Mouse (Mus musculus) retina, embryonic 14.5 days (tissue): ENCODE results near the gene Cuedc1.

Experiments
- DNase-seq: peaks from one replicate; pipeline ENCODE4 v3.0.0-alpha.2; 2015; ENCODE audit warnings: low spot score

The Cuedc1 gene

GRCm38 (mm10) chr11:88148015-88148637, 50.3 kb downstream of the Cuedc1 start:
- DNase-seq = no peak

- no peak for DNase-seq
Measured at GRCm38 (mm10) chr11:88148638-88149279, 50.9 kb downstream of the Cuedc1 start.

DNA sequence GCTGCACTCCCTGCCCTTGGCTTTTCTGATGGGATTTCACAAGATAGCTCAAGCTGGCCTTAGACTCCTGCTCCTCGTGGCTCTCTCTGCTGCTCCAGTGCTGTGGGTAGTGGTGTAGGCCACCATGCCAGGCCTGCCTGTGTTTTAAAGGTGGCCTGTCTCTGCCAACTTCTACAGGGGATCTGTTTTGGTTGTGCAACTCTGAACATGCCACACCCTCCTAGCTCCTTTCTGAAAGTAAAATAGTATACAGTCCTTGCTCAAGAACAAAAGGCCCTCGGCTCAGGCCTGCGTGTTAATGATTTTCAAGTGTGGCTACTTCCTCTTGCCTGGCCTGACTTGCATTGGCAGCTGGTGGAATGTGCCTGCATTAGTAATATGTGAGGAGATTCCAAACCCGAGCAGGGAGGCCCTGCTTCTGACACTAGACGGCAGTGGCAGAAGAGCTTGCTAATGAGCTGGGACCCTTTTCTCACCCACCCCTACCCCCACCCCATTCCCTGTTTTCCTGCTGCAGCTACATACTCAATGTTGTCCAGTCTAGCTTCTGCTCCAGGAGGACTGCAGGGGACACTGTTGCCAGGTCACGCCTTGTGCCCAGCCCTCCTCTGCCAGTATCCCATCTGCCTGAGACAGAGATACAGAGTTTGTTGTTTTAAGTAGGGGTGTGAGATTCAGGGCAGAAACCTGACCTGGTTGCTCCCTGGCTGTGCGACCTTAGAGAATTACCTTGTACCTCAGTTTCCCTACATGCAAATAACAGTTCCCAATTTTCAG, 53.7 kb downstream of the Cuedc1 start:
- no peak for DNase-seq

GRCm38 (mm10) chr11:88153880-88154279, 56.0 kb downstream of the Cuedc1 start:
- no peak for DNase-seq

- no peak for DNase-seq
Measured at GRCm38 (mm10) chr11:88154500-88154899, 56.6 kb downstream of the Cuedc1 start.

- no peak for DNase-seq
Measured at GRCm38 (mm10) chr11:88155451-88155850, 57.6 kb downstream of the Cuedc1 start.

GRCm38 (mm10) chr11:88155998-88156397, 58.1 kb downstream of the Cuedc1 start:
- DNase-seq = no peak

- no peak for DNase-seq
Measured at GRCm38 (mm10) chr11:88156403-88156802, 58.5 kb downstream of the Cuedc1 start.

DNA sequence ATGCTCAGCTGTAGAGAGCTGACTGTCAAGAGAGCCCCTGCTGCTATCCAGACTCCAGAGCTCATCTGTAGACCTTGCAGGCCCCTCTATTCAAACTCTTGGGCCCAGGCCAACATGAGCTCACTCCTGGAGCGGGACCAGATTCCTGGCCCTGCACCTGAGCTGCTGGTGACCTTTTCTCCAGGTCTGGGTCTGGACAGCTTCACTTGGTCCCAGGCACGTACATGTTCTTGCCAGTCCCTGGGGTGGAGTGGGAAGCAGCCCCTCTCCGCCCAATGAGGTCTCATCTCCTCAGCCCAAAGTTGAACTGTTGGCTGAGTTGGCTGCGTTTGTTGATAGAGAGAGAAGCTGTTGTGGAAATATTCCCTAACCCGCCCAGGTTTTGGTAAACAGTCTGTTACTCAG, 61.0 kb downstream of the Cuedc1 start:
- no peak for DNase-seq

GRCm38 (mm10) chr11:88159389-88159788, 61.5 kb downstream of the Cuedc1 start:
- DNase-seq = no peak

DNA sequence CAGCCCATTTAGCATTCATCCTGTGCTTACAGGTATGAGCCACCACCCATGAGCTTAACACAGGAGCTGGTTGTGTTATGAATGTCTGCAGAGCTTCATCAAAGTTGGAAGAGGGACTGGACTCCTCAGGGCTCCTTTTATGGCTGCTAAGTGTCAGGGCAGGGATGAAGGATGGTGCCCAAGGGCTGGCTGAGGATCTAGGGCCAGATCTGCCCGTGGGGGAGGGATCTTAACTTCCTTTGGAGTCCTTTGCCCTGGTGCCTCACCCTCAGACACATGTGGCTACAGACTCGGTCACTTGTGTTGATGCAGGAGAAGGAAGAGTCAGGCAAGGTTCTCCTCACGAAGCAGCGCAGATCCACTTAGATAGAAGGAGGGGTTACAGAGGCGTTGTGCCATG, 62.5 kb downstream of the Cuedc1 start:
- DNase-seq = no peak

- peak; percentile 83 for DNase-seq
Measured at GRCm38 (mm10) chr11:88161051-88161581, 63.3 kb downstream of the Cuedc1 start.

- peak; percentile 94 for DNase-seq
Measured at GRCm38 (mm10) chr11:88161651-88162362, 63.9 kb downstream of the Cuedc1 start.

DNA sequence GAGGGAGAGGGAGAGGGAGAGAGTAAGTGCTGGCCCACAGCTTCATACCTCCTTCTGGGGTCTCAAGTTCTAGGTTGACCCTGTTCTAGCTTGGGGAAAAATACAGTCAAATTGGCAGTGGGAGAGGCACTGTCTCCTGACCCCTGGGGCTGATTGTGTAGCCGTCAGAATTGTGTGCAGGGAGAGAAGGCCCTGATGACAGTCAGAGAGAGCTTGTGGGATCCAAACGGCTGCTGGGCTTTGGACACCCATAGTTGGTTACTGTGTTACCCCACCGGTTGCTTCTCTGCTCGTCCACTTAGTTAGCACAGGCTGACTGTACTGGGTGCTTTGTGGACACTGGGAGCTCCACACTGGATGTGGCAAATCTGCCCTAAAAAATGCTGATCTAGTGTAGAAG, 64.9 kb downstream of the Cuedc1 start:
- DNase-seq = no peak

DNA sequence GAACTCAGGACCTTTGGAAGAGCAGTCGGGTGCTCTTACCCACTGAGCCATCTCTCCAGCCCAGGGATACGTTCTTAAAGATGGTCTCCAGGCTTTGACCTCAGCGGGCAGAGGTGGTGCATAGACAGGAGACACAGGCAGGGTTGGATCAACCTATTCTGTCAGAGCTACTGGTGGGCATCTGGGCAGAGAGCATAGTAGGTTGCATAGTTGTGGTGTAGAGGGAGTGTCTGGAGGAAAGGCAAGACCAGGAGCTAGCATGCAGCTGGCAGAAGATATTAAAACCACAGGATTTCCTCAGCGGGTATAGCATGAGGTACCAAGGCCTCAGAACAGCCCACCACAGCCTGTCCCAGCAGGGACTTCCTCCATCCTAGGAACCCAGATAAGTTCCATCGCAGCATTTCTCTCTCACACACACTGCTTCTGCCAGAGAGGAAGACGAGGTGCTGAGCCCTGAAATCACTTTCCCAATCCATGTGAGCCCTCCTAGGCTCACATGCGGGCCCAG, 66.4 kb downstream of the Cuedc1 start:
- no peak for DNase-seq

GRCm38 (mm10) chr11:88164801-88165377, 67.0 kb downstream of the Cuedc1 start:
- DNase-seq = no peak

GRCm38 (mm10) chr11:88165683-88166364, 68.0 kb downstream of the Cuedc1 start:
- DNase-seq = no peak

GRCm38 (mm10) chr11:88166471-88166870, 68.6 kb downstream of the Cuedc1 start:
- no peak for DNase-seq

GRCm38 (mm10) chr11:88168611-88169010, 70.8 kb downstream of the Cuedc1 start:
- no peak for DNase-seq

- DNase-seq = no peak
Measured at GRCm38 (mm10) chr11:88169531-88170040, 71.7 kb downstream of the Cuedc1 start.

GRCm38 (mm10) chr11:88170606-88171005, 72.7 kb downstream of the Cuedc1 start:
- DNase-seq = no peak
